Mouse (Mus musculus) cerebellum, adult 2 months (tissue): ENCODE measurements at regions not wholly inside any gene's neighbourhood (a gene's known extent, or its start where the extent isn't known, plus 50 kb on each side); places are given as distances from the start of the nearest gene placed in this dataset.

Source experiments
- DNase-seq, 2 experiments: peaks; one replicate each; pipeline ENCODE4 v3.0.0; 2021
- H3K27ac ChIP-seq: fragments of 200-500 bp; 2 replicates; pipeline ENCODE4 v1.5.1; 2012; ENCODE audit warnings: low read length, control low read depth, inconsistent platforms; ENCODE audit not compliant: insufficient read depth
- H3K27me3 ChIP-seq: fragments of 200-500 bp; 2 replicates; pipeline ENCODE4 v1.6.1; 2012; ENCODE audit warnings: inconsistent platforms, mild to moderate bottlenecking, low read length, moderate library complexity; ENCODE audit not compliant: control insufficient read depth, insufficient read depth
- H3K4me1 ChIP-seq: fragments of 200-500 bp; 2 replicates; pipeline ENCODE4 v1.6.1; 2011; ENCODE audit warnings: low read length; ENCODE audit not compliant: control insufficient read depth, insufficient read depth
- H3K4me3 ChIP-seq: fragments of 200-500 bp; replicated peaks from 2 replicates; pipeline ENCODE3; 2011; ENCODE audit warnings: mild to moderate bottlenecking, low read depth, low read length, control low read depth; ENCODE audit not compliant: insufficient read depth
- CTCF ChIP-seq: fragments of 200-500 bp; IDR thresholded peaks from 2 replicates; pipeline ENCODE4 v1.5.1; 2011; ENCODE audit warnings: low read depth, mild to moderate bottlenecking, control low read depth, low read length, moderate library complexity, borderline replicate concordance; ENCODE audit not compliant: insufficient read depth
- POLR2A ChIP-seq: fragments of 200-500 bp; IDR thresholded peaks from 2 replicates; pipeline ENCODE4 v1.6.1; 2011; ENCODE audit warnings: low read length, control low read depth, borderline replicate concordance; ENCODE audit not compliant: insufficient read depth
- WGBS: fragments of 180-500 bp; shearing (Covaris S2); methylation state at CpG from one replicate; pipeline ENCODE4 v1.1.7; 2018; 5-methylcytosine and 5-hydroxymethylcytosine counted together

- TF ChIP-seq CTCF (no peak), POLR2A (no peak)
- H3K4me1 ChIP-seq = no peaks in the 10 kb centered on the region
- no peaks in the 10 kb centered on the region for H3K27me3 ChIP-seq
- H3K27ac ChIP-seq = no peak overlapping the region
- H3K4me3 ChIP-seq = no peak overlapping the region
- no peak for DNase-seq
- 24% methylated on average over 6 of the region's 6 CpGs for WGBS
Observed at GRCm38 (mm10) chr5:58751777-58752176, 1034.0 kb downstream of the Pcdh7 start.
